Mouse (Mus musculus) kidney, adult 2 months (tissue): Measurements from ENCODE around the gene Phka1.

Experiments used
- CTCF ChIP-seq: fragments of 200-500 bp; conservative IDR thresholded peaks from 2 replicates; pipeline ENCODE4 v1.5.1; 2011; ENCODE audit warnings: low read depth, mild to moderate bottlenecking, control low read depth, low read length, moderate library complexity, mixed read lengths; ENCODE audit not compliant: insufficient read depth, insufficient read length
- POLR2A ChIP-seq: fragments of 200-500 bp; IDR thresholded peaks from one replicate; pipeline ENCODE4 v1.6.1; 2011; ENCODE audit warnings: low read depth, low read length, control low read depth

GRCm38 (mm10) chrX:102475555-102475954 is 168.5 kb downstream of the Phka1 start:
- TF ChIP-seq CTCF, result no peak
- TF ChIP-seq POLR2A, result no peak
